Mouse (Mus musculus): ENCODE results near the gene Cuzd1.

Cuzd1 gene

GRCm38 (mm10) chr7:131322192-131322591 lies at the start of gene Cuzd1:
TSS of gene Cuzd1 (minus strand) at chr7:131322292.
- DNase-seq (ENCODE audit: low read depth) = no peak

GRCm38 (mm10) chr7:131371470-131371860 lies 49.4 kb upstream of the Cuzd1 start:
- DNase-seq (ENCODE audit: low read depth) = peak; percentile 17

GRCm38 (mm10) chr7:131370648-131371469 lies 48.8 kb upstream of the Cuzd1 start, which contains the start of gene Pstk:
TSS of gene Pstk (plus strand) at chr7:131371141.
- DNase-seq (ENCODE audit: low read depth) = peak; percentile 83

GRCm38 (mm10) chr7:131364131-131364530 lies 42.0 kb upstream of the Cuzd1 start:
- DNase-seq (ENCODE audit: low read depth) = no peak

GRCm38 (mm10) chr7:131362615-131363300 lies 40.7 kb upstream of the Cuzd1 start, which contains the start of gene 2310057M21Rik:
TSS of gene 2310057M21Rik (minus strand) at chr7:131362759.
- peak; percentile 89 for DNase-seq (ENCODE audit: low read depth)

- no peak for DNase-seq (ENCODE audit: low read depth)
Measured at GRCm38 (mm10) chr7:131362269-131362614, 40.1 kb upstream of the Cuzd1 start.

- no peak for DNase-seq (ENCODE audit: low read depth)
Measured at GRCm38 (mm10) chr7:131356105-131356504, 34.0 kb upstream of the Cuzd1 start.

- DNase-seq (ENCODE audit: low read depth) = no peak
Measured at GRCm38 (mm10) chr7:131345856-131346541, 23.9 kb upstream of the Cuzd1 start.

- no peak for DNase-seq (ENCODE audit: low read depth)
Measured at GRCm38 (mm10) chr7:131337502-131338068, 15.5 kb upstream of the Cuzd1 start.

GRCm38 (mm10) chr7:131333564-131333963 lies 11.5 kb upstream of the Cuzd1 start, which contains the start of gene Fam24a:
TSS of gene Fam24a (plus strand) at chr7:131333864.
- no peak for DNase-seq (ENCODE audit: low read depth)

GRCm38 (mm10) chr7:131331688-131332087 lies 9.6 kb upstream of the Cuzd1 start:
- DNase-seq (ENCODE audit: low read depth) = no peak

GRCm38 (mm10) chr7:131329416-131329815 lies 7.3 kb upstream of the Cuzd1 start, which contains the start of gene Fam24b:
TSS of gene Fam24b (minus strand) at chr7:131329516.
- no peak for DNase-seq (ENCODE audit: low read depth)

- no peak for DNase-seq (ENCODE audit: low read depth)
Measured at GRCm38 (mm10) chr7:131327054-131327453, 5.0 kb upstream of the Cuzd1 start.

GRCm38 (mm10) chr7:131318340-131318739 lies 3.8 kb downstream of the Cuzd1 start:
- DNase-seq (ENCODE audit: low read depth) = no peak

- no peak for DNase-seq (ENCODE audit: low read depth)
Measured at GRCm38 (mm10) chr7:131317587-131317986, 4.5 kb downstream of the Cuzd1 start.

GRCm38 (mm10) chr7:131314493-131314892 lies 7.6 kb downstream of the Cuzd1 start:
- no peak for DNase-seq (ENCODE audit: low read depth)

- DNase-seq (ENCODE audit: low read depth) = no peak
Measured at GRCm38 (mm10) chr7:131306733-131307132, 15.4 kb downstream of the Cuzd1 start.

- DNase-seq (ENCODE audit: low read depth) = no peak
Measured at GRCm38 (mm10) chr7:131303340-131303739, 18.8 kb downstream of the Cuzd1 start.

GRCm38 (mm10) chr7:131297151-131297550 lies 24.9 kb downstream of the Cuzd1 start:
- no peak for DNase-seq (ENCODE audit: low read depth)

GRCm38 (mm10) chr7:131265851-131266250 lies 56.2 kb downstream of the Cuzd1 start:
- DNase-seq (ENCODE audit: low read depth) = no peak

GRCm38 (mm10) chr7:131264251-131264650 lies 57.8 kb downstream of the Cuzd1 start:
- DNase-seq (ENCODE audit: low read depth) = no peak

GRCm38 (mm10) chr7:131260946-131261345 lies 61.1 kb downstream of the Cuzd1 start:
- DNase-seq (ENCODE audit: low read depth) = no peak

All from c-Kit-positive CD71-positive TER-119-negative erythroid progenitor cells, embryonic 14.5 days (primary cell).